Mouse (Mus musculus) heart, adult 8-10 months (tissue): Measurements from ENCODE around the gene Gadd45b. TPM values are rescaled to one million over a fixed set of nuclear protein-coding genes. Genes with fewer than 3 reads are reported as not detected.

Experiments used
- DNase-seq: peaks from one replicate; pipeline ENCODE4 v3.0.0; 2022; ENCODE audit warnings: low spot score
- total RNA-seq, 4 experiments: library from RNA; stranded (reverse); gene quantifications; 2 replicates each; pipeline ENCODE4 v1.2.4; 2022

Gadd45b gene
- total RNA-seq, 4 experiments from 2014 or later: 5.0 to 18.1 (median 12.0) TPM

DNA sequence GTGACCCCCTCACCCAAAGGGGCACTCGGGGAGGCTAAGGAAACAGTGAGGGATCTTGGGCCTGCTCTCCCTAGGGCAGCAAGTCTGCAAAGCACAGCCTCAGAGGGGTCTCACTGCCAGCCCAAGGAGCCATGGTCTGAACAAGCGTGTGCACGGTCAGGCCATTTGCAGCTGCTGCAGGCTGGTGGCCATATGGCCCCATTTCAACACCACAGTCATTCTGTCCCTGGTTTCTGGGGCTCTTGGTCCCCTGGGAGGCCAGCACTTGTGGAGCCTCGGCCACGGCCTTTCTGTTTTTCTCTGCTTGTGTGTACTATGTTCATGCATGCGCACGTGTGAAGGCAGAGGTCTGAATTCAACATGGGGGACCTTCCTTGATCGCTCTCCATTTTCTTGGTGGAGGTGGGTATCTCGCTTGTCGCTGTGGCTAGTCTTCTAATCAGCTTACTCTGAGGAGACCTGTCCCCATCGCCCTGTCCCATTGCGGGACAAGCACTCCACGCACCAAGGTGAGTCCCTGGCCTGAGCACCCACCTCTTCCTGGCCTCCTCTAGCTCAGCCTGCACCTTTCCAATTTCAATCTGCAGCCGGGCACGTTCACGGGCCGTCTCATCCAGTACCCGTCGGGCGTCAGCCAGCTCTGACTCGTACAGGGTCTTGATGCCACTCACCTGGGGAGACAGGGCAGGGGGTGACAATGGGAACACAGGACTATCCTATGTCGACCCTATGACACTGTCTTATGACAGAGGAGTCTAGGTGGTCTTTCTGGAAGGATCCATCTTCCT, 20.3 kb upstream of the Gadd45b start:
- no peak for DNase-seq

DNA sequence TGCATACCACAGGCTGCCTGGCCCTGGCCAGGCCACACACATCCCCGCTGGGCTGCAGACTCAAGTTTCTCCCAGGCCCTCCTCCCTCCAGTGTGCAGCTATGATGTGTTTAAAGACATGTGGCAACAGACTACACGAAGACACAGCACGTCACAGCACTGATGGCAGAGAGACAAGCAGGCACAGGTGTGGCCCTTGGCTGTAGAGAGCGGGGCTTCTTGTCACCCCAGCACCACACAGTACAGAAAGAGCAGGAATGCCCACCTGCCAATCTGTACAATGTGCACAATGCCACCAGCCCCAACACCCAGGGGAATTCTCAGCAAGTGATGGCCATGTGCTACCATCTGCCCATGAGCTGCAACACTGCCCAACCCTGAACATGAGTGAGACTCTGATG, 18.5 kb upstream of the Gadd45b start:
- no peak for DNase-seq

DNA sequence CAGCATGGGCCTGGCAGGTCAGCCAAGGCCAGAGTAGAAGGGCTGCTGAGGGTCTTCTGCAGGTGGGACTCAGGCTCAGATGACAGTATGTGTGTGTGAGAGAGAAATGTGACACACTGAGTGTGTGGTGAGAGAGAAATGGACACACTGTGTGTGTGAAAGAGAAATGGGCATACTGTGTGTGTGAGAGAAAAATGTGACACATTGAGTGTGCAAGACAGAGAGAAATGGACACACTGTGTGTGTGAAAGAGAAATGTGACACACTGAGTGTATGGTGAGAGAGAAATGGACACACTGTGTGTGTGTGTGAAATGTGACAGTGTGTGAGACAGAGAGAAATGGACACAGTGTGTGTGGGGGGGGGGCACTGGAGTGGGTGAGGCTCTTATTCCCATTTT, 18.0 kb upstream of the Gadd45b start:
- no peak for DNase-seq

DNA sequence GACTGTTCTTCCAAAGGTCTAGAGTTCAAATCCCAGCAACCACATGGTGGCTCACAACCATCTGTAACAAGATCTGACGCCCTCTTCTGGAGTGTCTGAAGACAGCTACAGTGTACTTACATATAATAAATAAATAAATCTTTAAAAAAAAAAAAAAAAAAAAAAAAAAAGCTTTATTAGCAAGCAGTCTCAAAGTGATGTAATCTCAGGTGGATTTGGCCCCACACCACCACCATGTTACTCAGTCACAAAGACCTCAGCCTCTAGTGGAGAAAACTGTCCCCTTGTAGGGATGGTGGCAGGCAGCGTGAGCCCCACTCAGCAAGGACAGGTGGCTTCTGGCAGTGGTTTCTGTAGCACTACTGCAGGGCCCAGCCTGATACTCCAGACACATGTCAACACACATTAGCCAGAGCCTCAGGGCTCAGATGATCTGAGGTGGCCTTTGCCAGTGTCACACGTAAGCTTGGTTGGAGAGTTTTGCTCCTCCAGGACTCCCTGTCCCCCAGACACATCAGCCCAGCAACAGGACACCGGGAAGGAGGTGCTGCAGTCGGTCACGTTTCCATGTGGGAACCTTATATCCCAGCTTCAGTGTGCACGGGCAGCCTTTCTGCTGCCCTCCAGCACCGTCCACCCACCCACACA, 16.4 kb upstream of the Gadd45b start:
- DNase-seq: no peak

DNA sequence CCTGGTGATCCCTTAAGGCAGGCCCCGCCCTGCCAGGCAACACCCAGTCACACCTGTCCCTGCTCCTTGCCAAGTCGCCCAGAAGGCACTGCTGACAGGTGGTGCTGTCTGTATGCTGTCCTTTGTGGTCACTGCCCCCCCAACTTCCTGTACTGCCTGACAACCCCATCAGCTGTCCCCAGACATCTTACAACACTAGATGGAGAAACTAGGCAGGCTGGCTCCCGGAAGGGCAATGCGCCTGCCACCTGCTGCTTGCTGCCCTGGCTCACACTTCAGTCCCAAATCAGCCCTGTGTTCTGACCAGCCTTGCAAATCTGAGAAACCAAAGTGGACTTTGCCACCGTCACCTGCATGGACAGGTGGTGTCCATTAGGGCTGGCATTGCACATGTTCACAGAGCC, 15.6 kb upstream of the Gadd45b start:
- DNase-seq: no peak

DNA sequence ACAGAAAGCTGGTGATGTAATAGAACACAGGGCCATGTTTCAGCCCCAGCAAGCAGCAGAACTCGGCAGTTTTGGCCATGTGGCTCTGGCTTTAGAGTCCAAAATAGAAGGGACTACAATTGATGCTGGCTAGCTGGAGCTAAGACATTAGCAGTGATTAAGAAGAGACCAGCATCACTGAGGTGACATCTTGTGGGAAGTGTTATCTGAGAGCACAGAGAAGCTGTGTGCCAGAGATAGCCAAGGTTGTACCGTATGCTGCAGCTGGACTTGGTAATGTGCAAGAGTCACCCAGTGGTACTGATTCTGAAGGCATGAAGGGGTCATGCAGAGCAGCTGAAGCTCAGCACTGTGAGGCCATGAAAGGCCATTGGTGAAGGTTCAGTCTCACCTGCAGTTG, 14.6 kb upstream of the Gadd45b start:
- DNase-seq: no peak

DNA sequence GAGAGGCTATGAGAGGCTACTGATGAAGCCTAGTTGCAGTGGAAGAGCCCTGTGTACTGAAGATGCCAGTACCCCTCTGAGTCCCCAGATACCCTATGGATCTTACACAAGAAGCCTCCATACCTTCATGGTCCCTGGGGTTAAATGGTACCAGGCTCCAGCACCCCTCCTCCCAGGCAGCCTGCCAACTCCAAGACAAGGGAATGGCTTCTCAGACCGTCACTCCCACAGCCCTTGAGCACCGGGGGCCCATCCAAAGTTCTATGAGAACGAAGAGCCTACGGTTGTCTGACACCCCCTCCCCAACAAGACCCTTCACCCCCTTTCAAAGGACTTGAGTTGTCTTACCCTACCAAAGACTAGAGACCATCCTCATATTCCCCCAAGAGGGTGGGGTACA, 14.1 kb upstream of the Gadd45b start:
- DNase-seq: no peak

DNA sequence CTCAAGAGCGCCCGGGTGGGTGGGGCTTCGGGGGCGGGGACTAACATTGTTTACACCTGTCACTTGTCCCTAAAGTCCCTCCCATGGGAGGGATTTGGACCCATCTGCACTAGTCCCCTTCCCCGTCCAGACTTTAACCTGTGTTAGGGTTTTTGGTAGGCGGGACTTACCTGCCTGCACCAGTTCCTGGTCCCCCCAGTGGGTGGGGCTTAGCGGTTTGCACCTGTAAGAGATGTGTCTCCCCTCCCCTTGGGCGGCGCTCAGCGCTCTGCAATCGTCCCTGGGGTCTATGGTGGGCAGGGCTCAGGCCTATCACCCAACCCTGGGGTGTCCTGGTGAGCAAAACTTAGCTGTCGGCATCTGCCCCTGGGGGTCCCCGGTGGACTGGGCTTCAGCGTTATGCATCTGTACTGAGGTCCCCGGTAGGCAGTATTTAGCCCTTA, 12.5 kb upstream of the Gadd45b start:
- DNase-seq: no peak

DNA sequence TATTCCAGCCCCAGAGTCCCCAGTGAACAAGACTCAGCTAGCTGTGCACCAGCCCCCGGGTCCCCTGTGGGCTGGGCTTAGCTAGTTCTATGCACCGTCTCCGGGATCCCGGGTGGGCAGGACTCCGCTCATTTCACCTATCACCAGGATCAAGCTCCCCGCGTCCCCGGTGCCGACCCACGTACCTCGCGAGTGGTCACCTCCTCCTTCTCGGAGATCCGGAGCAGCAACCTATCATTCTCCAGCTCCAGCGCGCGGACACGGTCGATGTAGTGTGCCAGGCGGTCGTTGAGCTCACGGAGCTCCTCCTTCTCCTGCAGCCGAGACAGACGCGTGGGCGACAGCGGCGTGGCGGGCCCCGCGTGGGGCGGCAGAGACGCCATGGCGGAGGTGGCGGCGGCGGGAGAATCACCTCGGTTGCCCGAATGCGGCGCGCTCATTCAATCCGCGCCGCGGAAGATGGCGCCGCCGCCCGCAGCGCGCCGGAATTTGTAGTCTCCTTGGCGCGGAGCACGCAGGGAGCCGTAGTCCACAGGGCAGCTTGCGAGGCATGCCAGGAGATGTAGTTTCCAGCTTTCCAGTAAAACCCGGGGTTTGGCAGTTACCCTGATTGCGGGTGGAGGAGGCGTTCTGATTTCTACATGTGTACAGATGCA, 12.0 kb upstream of the Gadd45b start, which contains the start of gene Lmnb2:
TSS of gene Lmnb2 (minus strand) at position 467 of the 656 bp plus-strand sequence.
- peak; percentile 57 for DNase-seq

DNA sequence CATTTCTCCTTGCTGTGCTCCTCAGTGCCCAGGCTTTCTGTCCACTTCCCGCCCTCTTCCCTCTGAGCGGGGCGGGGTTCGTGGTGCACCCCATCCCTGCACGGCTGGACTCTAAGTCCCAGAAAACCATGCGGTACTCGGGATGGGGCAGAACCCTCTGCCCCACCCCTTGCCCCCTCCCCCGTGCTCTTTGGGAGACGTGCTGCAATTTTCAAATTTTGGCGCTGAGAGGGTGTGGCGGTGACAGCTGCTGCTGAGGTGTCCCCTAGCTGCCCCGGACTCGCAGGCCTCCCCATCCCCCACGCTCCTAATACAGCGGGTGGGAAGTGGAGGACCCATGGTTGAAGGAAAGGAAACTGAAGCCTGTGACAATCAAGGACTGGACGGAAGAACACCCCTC, 8.0 kb upstream of the Gadd45b start:
- no peak for DNase-seq

DNA sequence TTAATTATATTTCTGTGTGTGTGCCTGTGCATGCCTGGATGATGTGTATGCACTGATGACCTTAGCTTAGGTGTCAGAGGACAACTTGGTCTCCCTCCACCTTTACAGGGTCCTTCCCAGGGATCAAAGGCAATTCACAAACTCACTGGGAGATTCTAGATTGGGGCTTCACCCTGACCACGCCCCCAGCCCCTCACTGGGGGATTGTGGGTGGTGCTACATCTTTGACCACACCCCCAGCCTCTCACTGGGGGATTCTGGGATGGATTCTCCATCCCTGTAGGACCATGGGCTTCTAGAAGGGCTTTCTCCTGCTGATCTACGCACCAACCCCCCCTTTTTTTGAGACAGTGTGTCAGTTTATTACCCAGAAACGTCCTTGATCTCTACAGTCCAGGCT, 4.4 kb upstream of the Gadd45b start:
- no peak for DNase-seq

DNA sequence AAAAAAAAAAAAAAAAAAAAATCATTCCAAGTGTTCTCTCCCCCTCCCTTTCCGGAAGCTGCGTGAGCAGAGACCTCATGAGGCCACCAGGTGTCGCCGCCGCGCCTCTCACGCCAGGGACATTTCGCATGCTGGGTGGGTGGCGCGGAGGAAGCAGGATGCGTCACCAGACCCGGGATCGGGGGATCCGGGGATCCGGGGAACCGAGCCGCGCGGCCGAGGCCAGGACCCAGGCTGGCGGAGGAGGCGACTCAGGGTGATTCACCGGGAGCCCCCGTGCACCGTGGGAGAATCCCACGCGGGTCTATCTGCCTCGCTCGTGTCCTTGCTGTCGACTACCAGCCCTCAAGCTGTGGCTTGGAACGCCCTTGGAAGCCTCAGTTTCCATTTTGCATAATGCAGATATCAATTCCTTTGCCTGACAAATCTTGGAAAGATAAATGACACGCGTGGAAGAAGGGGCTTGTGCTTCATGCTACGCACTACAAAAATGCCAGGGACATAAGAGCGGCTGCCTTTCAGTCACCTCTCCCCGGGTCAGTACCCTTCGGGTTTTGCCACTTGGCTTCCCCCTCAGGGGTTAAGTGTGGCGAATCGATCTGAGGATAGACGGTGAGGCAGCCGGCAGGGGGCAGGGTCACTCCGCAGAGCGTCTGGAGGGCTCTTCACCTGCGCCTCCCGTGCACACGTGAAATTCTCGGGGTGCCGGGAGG, 1.1 kb upstream of the Gadd45b start:
- DNase-seq: peak; percentile 89

DNA sequence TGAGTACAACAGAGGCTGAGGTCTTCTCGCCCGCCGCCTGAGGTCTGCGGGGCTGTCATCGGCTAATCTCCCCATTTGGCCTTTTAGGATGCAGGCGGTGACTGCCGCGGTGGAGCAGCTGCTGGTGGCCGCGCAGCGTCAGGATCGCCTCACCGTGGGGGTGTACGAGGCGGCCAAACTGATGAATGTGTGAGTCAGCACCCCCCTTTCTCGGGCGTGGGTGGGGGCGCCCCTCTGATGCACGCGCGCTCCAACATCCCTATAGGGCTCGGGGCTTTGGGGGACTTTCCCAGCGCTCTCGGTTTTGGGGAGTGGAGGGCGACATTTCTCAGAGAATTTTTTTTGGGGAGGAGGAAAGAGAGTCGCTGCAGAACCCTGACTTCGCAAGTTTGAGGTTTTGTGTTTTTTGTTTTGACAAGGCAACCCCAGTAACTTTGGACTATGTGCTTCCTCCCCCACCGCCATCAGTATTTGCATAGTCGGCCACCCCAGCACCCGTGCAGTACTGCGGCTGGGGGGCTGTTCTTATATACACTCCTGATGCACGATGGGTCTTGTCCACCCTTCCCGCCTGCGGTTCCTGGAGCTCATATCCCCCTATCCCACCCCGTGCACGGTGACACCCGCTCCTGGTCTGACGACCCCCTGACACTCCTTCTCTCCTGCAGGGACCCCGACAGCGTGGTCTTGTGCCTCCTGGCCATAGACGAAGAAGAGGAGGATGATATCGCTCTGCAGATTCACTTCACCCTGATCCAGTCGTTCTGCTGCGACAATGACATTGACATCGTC, 684 bp downstream of the Gadd45b start:
- no peak for DNase-seq

DNA sequence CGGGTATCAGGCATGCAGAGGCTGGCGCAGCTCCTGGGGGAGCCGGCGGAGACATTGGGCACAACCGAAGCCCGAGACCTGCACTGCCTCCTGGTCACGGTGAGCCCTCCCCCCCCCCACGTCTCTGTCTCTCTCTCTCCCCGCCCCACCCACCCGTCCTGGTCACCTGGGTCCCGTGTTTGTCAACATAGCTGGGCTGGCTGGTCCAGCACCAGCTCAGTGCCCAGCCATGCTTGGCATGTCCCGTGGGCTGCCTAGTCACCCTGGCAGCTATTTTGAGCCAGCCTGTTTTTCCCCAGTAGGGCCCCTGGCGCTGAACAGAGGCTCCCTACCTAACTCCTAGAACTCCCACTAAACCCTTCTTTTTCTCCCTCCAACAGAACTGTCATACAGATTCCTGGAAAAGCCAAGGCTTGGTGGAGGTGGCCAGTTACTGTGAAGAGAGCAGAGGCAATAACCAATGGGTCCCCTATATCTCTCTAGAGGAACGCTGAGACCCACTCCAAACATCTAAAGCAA, 1.3 kb downstream of the Gadd45b start:
- no peak for DNase-seq

DNA sequence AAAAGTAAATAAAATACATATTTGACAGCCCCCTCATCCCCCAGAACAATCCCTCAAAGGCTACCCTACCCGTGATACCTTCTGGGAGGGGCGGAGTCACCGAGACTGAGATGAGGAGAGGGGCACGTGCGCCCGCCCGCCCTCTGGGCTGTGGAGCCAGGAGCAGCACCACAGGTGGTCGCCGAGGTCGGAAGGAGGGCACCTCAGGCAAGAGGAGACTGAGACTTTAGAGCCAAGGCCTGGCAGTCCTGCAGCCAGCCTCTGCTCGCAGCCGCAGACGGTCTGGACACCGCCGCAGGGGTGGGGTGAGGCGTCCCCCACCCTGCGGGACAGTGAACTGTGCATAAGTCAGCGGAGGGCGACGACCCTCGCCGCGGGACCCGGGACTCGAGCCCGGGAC, 1.8 kb downstream of the Gadd45b start:
- DNase-seq: no peak

DNA sequence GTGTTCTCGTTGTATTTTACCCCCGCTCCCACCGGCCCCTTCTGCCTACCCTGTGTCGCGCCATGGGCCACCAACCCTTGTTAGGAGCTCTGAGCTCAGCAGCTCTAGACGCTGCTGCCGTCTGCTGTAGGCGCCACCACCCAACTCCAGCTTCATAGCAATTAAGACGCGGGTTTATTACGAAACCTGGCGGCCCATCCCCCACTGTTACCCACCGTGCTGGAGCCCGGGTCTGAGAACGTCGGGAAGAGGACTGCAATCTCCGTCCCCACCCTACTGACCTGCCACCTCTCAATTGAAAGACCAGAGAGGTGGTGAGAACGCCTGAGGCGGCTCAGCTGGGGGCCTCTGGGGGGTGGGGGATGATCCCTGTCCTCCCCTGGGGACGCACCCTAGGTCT, 2.3 kb downstream of the Gadd45b start:
- DNase-seq: no peak

DNA sequence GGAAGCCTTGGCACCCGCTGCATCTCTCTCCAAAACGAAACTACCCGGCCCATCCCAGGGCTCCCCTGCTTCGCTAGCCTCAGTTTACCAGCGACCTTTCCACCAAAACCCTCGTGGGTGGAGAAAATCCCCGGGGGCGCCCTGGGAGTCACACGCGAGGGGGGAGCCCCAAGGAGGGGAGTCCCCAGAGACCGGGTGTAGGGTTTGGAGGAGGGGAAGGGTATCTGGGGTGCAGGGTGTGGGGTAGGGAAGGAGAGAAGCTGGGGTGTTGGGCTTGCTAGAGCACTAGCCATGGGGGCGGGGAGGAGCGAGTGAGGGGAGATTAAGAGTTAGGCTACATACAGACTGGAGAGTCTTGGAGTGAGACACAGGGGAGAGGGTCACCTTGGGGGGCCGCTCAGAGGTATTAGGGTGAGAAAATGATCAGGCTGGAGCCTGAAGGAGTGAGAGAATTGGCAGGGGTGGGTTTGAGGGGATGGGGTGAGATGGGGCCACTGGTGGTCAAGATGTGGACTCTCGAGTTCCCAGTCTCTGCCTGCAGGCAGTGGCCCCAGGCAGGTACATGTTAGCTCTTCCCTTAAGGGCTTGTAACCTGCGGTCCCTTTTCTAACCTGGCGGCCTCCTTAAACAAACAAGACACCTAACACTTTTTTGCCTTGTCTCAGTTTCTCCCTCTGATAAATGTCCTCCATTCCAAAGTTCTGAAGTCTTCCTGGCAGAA, 3.0 kb downstream of the Gadd45b start:
- DNase-seq: no peak

DNA sequence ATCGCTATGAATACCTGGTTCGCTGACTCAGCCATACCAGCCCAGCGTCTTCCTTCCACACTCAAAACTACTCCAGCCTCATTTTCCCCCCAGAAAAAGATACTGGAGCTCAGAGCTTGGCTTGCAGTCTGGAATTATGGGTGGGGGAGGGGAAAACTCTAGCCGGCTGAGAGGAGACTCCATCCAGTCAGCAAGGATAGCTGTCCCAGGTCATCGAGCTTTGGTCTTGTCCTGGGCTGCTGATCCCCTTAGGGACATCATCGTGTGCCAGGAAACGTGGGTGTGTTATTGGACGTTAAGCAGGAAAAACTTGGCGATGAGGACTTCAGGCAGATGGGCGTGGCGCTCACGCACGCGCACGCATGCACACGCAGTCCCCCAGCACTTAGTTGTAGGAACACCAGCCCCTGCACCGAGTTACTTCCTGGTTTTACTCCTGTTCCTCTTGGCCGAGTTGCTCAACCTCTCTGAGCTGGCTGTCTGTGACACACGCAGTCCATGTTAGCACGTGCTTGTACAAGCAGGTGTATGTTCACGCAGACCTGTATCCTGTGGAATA, 3.6 kb downstream of the Gadd45b start:
- no peak for DNase-seq

DNA sequence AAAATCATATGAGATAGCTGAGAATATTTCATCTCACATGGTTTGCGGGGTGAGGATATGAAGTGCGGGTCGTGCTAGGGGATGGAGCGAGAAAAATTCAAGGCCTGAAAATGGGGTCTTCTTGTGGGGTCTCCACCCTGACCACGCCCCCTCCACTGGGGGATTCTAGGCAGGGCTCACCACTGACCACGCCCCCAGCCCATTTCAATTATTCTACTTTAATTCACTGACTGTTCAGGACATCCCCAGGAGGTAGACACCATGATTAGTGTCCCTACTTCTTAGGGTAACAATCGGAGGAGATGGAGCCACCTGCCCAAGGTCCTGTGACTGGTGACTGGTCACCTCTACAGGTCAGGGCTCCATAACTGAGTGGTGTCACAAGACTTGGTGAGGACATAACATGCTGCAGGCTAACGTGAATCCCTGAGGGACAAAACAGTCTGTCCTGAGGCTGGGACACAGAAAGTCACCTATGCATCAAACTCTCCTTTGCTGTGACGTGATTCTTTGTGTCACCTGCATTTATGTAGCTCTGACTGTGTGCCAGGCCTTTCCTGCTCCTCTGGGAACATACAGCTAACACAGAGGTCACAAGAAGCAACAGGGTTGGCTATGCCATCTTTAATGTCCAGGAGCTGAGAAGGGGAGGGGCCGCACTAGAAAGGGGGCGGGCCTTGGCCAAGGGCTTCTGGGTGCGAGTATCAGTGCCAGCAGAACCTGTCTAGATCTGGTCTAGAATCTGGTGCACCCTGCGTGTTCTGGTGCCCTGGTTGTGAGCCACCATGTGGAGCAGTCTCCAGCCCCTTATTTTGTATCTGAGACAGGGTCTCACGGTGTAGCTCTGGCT, 4.5 kb downstream of the Gadd45b start:
- no peak for DNase-seq
